Mouse (Mus musculus): ENCODE measurements around the gene Colgalt1. TPM values are rescaled to one million over a fixed set of nuclear protein-coding genes. Genes with fewer than 3 reads are reported as not detected.

Colgalt1 gene
- total RNA-seq (2023): 10 to 100 TPM; 46.9 to 48.6 TPM

GRCm38 (mm10) chr8:71610822-71611651 is at the start of gene Colgalt1:
Gene Colgalt1 (plus strand): TSS chr8:71610998.

GRCm38 (mm10) chr8:71566501-71566900 is 44.3 kb upstream of the Colgalt1 start, which contains the start of gene Nxnl1:
Gene Nxnl1 (minus strand): TSS chr8:71566601.

GRCm38 (mm10) chr8:71568387-71568937 is 42.3 kb upstream of the Colgalt1 start, which contains the start of gene Slc27a1:
Gene Slc27a1 (plus strand): TSS chr8:71568882.

GRCm38 (mm10) chr8:71591471-71592373 is 19.1 kb upstream of the Colgalt1 start, which contains the start of gene Pgls:
Gene Pgls (plus strand): TSS chr8:71592176.

GRCm38 (mm10) chr8:71597451-71597850 is 13.3 kb upstream of the Colgalt1 start, which contains the start of gene Fam129c:
Gene Fam129c (plus strand): TSS chr8:71597648.

GRCm38 (mm10) chr8:71671549-71671965 is 60.8 kb downstream of the Colgalt1 start, which contains the start of gene Unc13a:
Gene Unc13a (minus strand): TSS chr8:71671757.

Other genes starting within 250 kb of the Colgalt1 start
- gene Use1, start 244.2 kb upstream of the Colgalt1 start, total RNA-seq (2023): 100 to 1,000 TPM; 149 to 154 TPM
- gene Ocel1, start 239.7 kb upstream of the Colgalt1 start, total RNA-seq (2023): 10 to 100 TPM; 19.8 to 20.1 TPM
- 1 to 10 TPM; 7.2 to 8.2 TPM for gene Nr2f6, start 229.0 kb upstream of the Colgalt1 start, total RNA-seq (2023)
- gene Ushbp1, start 215.2 kb upstream of the Colgalt1 start, total RNA-seq (2023): under 1 TPM in 1 of 2 experiments, not detected in 1; 0.39 TPM
- 10 to 100 TPM; 60.0 to 62.4 TPM for gene Babam1, start 214.1 kb upstream of the Colgalt1 start, total RNA-seq (2023)
- gene Ankle1, start 205.0 kb upstream of the Colgalt1 start, total RNA-seq (2023): 10 to 100 TPM; 18.6 to 22.4 TPM
- gene Abhd8, start 147.3 kb upstream of the Colgalt1 start, total RNA-seq (2023): 1 to 10 TPM; 4.8 to 5.6 TPM
- 10 to 100 TPM; 33.7 to 34.1 TPM for gene Mrpl34, start 146.0 kb upstream of the Colgalt1 start, total RNA-seq (2023)
- 10 to 100 TPM; 72.6 to 81.2 TPM for gene Dda1, start 141.8 kb upstream of the Colgalt1 start, total RNA-seq (2023)
- gene Ano8, start 125.0 kb upstream of the Colgalt1 start, total RNA-seq (2023): 1 to 10 TPM; 3.4 to 4.5 TPM
- gene Gtpbp3, start 122.9 kb upstream of the Colgalt1 start, total RNA-seq (2023): 10 to 100 TPM; 11.0 to 13.3 TPM
- under 1 TPM; 0.40 to 0.44 TPM for gene Plvap, start 99.2 kb upstream of the Colgalt1 start, total RNA-seq (2023)
- gene Ccdc194, start 85.3 kb upstream of the Colgalt1 start, total RNA-seq (2023): under 1 TPM; 0.31 to 0.38 TPM
- 10 to 100 TPM; 20.1 to 22.3 TPM for gene Bst2, start 73.5 kb upstream of the Colgalt1 start, total RNA-seq (2023)
- 10 to 100 TPM; 27.2 to 31.8 TPM for gene Mvb12a, start 68.1 kb upstream of the Colgalt1 start, total RNA-seq (2023)
- gene Tmem221, start 52.1 kb upstream of the Colgalt1 start, total RNA-seq (2023): under 1 TPM in 1 of 2 experiments, not detected in 1; 0.42 TPM
- not detected for gene Nxnl1, start 44.4 kb upstream of the Colgalt1 start, total RNA-seq (2023)
- 1 to 10 TPM in 1 of 2 experiments, under 1 TPM in 1; 0.88 to 1.3 TPM for gene Slc27a1, start 42.1 kb upstream of the Colgalt1 start, total RNA-seq (2023)
- 10 to 100 TPM; 83.8 to 84.4 TPM for gene Pgls, start 18.8 kb upstream of the Colgalt1 start, total RNA-seq (2023)
- 1 to 10 TPM; 5.6 to 7.0 TPM for gene Fam129c, start 13.3 kb upstream of the Colgalt1 start, total RNA-seq (2023)
- under 1 TPM; 0.13 to 0.38 TPM for gene Unc13a, start 60.8 kb downstream of the Colgalt1 start, total RNA-seq (2023)
- 10 to 100 TPM; 13.8 to 21.0 TPM for gene Jak3, start 65.3 kb downstream of the Colgalt1 start, total RNA-seq (2023)
- 1 to 10 TPM; 3.4 to 7.7 TPM for gene Insl3, start 78.2 kb downstream of the Colgalt1 start, total RNA-seq (2023)
- gene B3gnt3, start 90.8 kb downstream of the Colgalt1 start, total RNA-seq (2023): under 1 TPM; 0.13 to 0.15 TPM
- 10 to 100 TPM; 57.7 to 61.1 TPM for gene Fcho1, start 114.7 kb downstream of the Colgalt1 start, total RNA-seq (2023)

Data from neutrophil, adult 83 days (primary cell).